In genomic region chr19:5962651-5963050, GRCm38 (mm10) we compare ENCODE assay signal across 10 mouse cellular contexts. TPM values are rescaled to one million over a fixed set of nuclear protein-coding genes. Genes with fewer than 3 reads are reported as not detected.
DNase-seq lines count a peak whose midpoint lies in the region; ATAC-seq and TF ChIP-seq lines count a peak whose summit lies in the region.
"Had no signal": no experiment of that assay in that cellular context is flagged by ENCODE, and none has a peak within 500 bp of the region (broad histone marks: within the 10 kb centered on the region; RNA-seq: fewer than 3 reads in every experiment).

No protein-coding gene starts in this region.

- H3K27me3 ChIP-seq in heart, postnatal 0 days (ENCODE audit: control insufficient read depth, insufficient read depth, low read length): no peaks in the 10 kb centered on the region
- H3K27me3 ChIP-seq in heart, adult 2 months (ENCODE audit: control insufficient read depth, insufficient read depth, low read length): no peaks in the 10 kb centered on the region
- no peaks in the 10 kb centered on the region for H3K27me3 ChIP-seq in MEL (ENCODE audit: control insufficient read depth in 1 of 2, insufficient read depth in 2 of 2, low read length in 2 of 2)
- no peaks in the 10 kb centered on the region for H3K27me3 ChIP-seq in hindbrain, embryonic 12.5 days
- no peaks in the 10 kb centered on the region for H3K27me3 ChIP-seq in midbrain, embryonic 11.5 days (ENCODE audit: control insufficient read depth, insufficient read depth, low read length)

- 0 out of 2 replicates have a peak overlapping the region, but pooled peaks have one; percentile 60 for H3K9ac ChIP-seq in heart, postnatal 0 days (replicated peaks; ENCODE audit: low read depth, low read length)
- H3K9ac ChIP-seq in heart, adult 2 months (ENCODE audit: low read depth, low read length): no peak overlapping the region
- H3K9ac ChIP-seq in MEL (ENCODE audit: control insufficient read depth, low read depth, low read length, poor library complexity, severe bottlenecking): peak overlapping the region; percentile 92
- H3K9ac ChIP-seq in hindbrain, embryonic 12.5 days: no peak overlapping the region; the same call in 1 of the 2 replicates
- peak overlapping the region; percentile 68 for H3K9ac ChIP-seq in midbrain, embryonic 11.5 days (ENCODE audit: low read length)

- DNase-seq in heart, postnatal 0 days (ENCODE audit: low spot score): no peak
- no peak for DNase-seq in heart, adult 2 months
- DNase-seq in MEL (ENCODE audit: low read depth, low spot score): peak; percentile 54
- DNase-seq in midbrain, embryonic 11.5 days (ENCODE audit: low spot score, missing footprints): peak; percentile 86
- no peak for DNase-seq in left cerebral cortex, postnatal 14 days (ENCODE audit: low spot score in 2 of 2)
- no peak for DNase-seq in gastrocnemius, postnatal 4 days (ENCODE audit: low spot score in 2 of 2)
- no peak for DNase-seq in left cerebral cortex, adult 9 months (ENCODE audit: low spot score in 2 of 2)
- DNase-seq: cerebellum, postnatal 14 days had no signal

- H3K27ac ChIP-seq in heart, postnatal 0 days (ENCODE audit: low read depth): no peak overlapping the region
- H3K27ac ChIP-seq in heart, adult 2 months: no peak overlapping the region
- no peak overlapping the region for H3K27ac ChIP-seq in MEL (ENCODE audit: control insufficient read depth, low read depth, low read length)
- no peak overlapping the region for H3K27ac ChIP-seq in hindbrain, embryonic 12.5 days
- H3K27ac ChIP-seq in midbrain, embryonic 11.5 days (ENCODE audit: low read depth, low read length): no peak overlapping the region

- H3K4me3 ChIP-seq in heart, postnatal 0 days (ENCODE audit: low read depth, low read length): peak overlapping the region; percentile 61; the same call in 1 of the 2 replicates
- H3K4me3 ChIP-seq in heart, adult 2 months: no peak overlapping the region
- H3K4me3 ChIP-seq in MEL (ENCODE audit: control insufficient read depth in 1 of 2, insufficient read depth in 1 of 2, low read depth in 2 of 2, low read length in 2 of 2): peak overlapping the region; percentile 59 to 88
- peak overlapping the region; percentile 62 for H3K4me3 ChIP-seq in hindbrain, embryonic 12.5 days
- peak overlapping the region; percentile 57 for H3K4me3 ChIP-seq in midbrain, embryonic 11.5 days (ENCODE audit: low read depth, low read length)

- peak; percentile 22 for TF ChIP-seq RAD21 in MEL (IDR thresholded peaks at IDR 0.05; ENCODE audit: low read depth, low read length)

- peak overlapping the region; percentile 86; the same call in 1 of the 2 replicates for H3K4me2 ChIP-seq in heart, postnatal 0 days (ENCODE audit: low read depth, low read length)
- H3K4me2 ChIP-seq in hindbrain, embryonic 12.5 days (replicated peaks): peak overlapping the region; percentile 84
- peak overlapping the region; percentile 83 for H3K4me2 ChIP-seq in midbrain, embryonic 11.5 days

- 32% methylated on average over 1 of the region's 1 CpGs for WGBS in heart, postnatal 0 days
- WGBS in heart, adult 2 months: 7% methylated on average over 1 of the region's 1 CpGs
- WGBS in hindbrain, embryonic 12.5 days: 18% methylated on average over 1 of the region's 1 CpGs
- 36% methylated on average over 1 of the region's 1 CpGs for WGBS in midbrain, embryonic 11.5 days

- ATAC-seq in heart, postnatal 0 days (ENCODE audit: insufficient read depth, low read depth): no peak
- ATAC-seq in hindbrain, embryonic 12.5 days (ENCODE audit: low FRiP score): no peak
- ATAC-seq in midbrain, embryonic 11.5 days (ENCODE audit: low FRiP score): no peak

- TF ChIP-seq POLR2A in heart, adult 2 months (IDR thresholded peaks at IDR 0.05; ENCODE audit: insufficient read depth, low read depth, low read length): no peak
- no peak for TF ChIP-seq POLR2A in MEL (IDR thresholded peaks at IDR 0.05; ENCODE audit: control insufficient read depth in 1 of 2, insufficient read depth in 1 of 2, low read depth in 1 of 2, low read length in 2 of 2, poor library complexity in 1 of 2)

- peaks cover 15% of the 10 kb centered on the region; the same call in 1 of the 2 replicates for H3K36me3 ChIP-seq in heart, postnatal 0 days (replicated peaks; ENCODE audit: control insufficient read depth, insufficient read depth, low read length)
- no peaks in the 10 kb centered on the region for H3K36me3 ChIP-seq in heart, adult 2 months (ENCODE audit: control insufficient read depth, insufficient read depth, low read length)
- H3K36me3 ChIP-seq in MEL (ENCODE audit: control insufficient read depth in 1 of 2, insufficient read depth in 2 of 2, low read length in 2 of 2): peaks cover 8 to 19% of the 10 kb centered on the region in 2 experiments
- peaks cover 14% of the 10 kb centered on the region; the same call in 1 of the 2 replicates for H3K36me3 ChIP-seq in hindbrain, embryonic 12.5 days
- no peaks in the 10 kb centered on the region for H3K36me3 ChIP-seq in midbrain, embryonic 11.5 days (ENCODE audit: control insufficient read depth, insufficient read depth, low read length)

- no peaks in the 10 kb centered on the region; the same call in 1 of the 2 replicates for H3K79me2 ChIP-seq in heart, adult 2 months (replicated peaks; ENCODE audit: control insufficient read depth, insufficient read depth, low read length)
- H3K79me2 ChIP-seq in MEL (ENCODE audit: control insufficient read depth, insufficient read depth, low read length, poor library complexity): peaks cover 27% of the 10 kb centered on the region

- intact Hi-C loops in heart, adult 2 months (cut with DNase I): loop anchor here (10.0 kb wide), 1 partner anchor 372 kb away; the partner anchor contains the start of gene Men1
- intact Hi-C loops in left cerebral cortex, postnatal 14 days (cut with DNase I): no loop called here

- peaks cover 9% of the 10 kb centered on the region; the same call in 1 of the 2 replicates for H3K4me1 ChIP-seq in heart, postnatal 0 days (ENCODE audit: control insufficient read depth, insufficient read depth)
- H3K4me1 ChIP-seq in heart, adult 2 months (ENCODE audit: control insufficient read depth, insufficient read depth, low read length): peaks cover 2% of the 10 kb centered on the region
- peaks cover 0 to 24% of the 10 kb centered on the region in 2 experiments; a peak in 3 of 4 replicates for H3K4me1 ChIP-seq in MEL (ENCODE audit: control insufficient read depth in 1 of 2, insufficient read depth in 2 of 2, low read length in 2 of 2)
- H3K4me1 ChIP-seq in hindbrain, embryonic 12.5 days: peaks cover 21% of the 10 kb centered on the region
- H3K4me1 ChIP-seq in midbrain, embryonic 11.5 days (ENCODE audit: control insufficient read depth, insufficient read depth, low read length): peaks cover 15% of the 10 kb centered on the region

- no peaks in the 10 kb centered on the region for H3K9me3 ChIP-seq in heart, postnatal 0 days (replicated peaks; ENCODE audit: control insufficient read depth, low read length)
- H3K9me3 ChIP-seq in MEL (replicated peaks; ENCODE audit: insufficient read depth, low read length): no peaks in the 10 kb centered on the region
- H3K9me3 ChIP-seq in hindbrain, embryonic 12.5 days (replicated peaks): no peaks in the 10 kb centered on the region
- no peaks in the 10 kb centered on the region for H3K9me3 ChIP-seq in midbrain, embryonic 11.5 days (ENCODE audit: control insufficient read depth, low read length)

- TF ChIP-seq CTCF in heart, postnatal 0 days (IDR thresholded peaks at IDR 0.05; ENCODE audit: low read depth): peak; percentile 20; the same call in 1 of the 2 replicates
- no peak for TF ChIP-seq CTCF in heart, adult 2 months (IDR thresholded peaks at IDR 0.05)
- TF ChIP-seq CTCF in MEL (IDR thresholded peaks at IDR 0.05 in 2 of 3, conservative IDR thresholded peaks at IDR 0.05 in 1 of 3; ENCODE audit: control insufficient read depth in 1 of 3, insufficient read depth in 1 of 3, low read depth in 2 of 3, low read length in 3 of 3, poor library complexity in 1 of 3, severe bottlenecking in 1 of 3): peak in 2 of 3 experiments; percentile 28 to 39; a peak in 3 of 6 replicates

- no peak for TF ChIP-seq EP300 in heart, postnatal 0 days (IDR thresholded peaks at IDR 0.05; ENCODE audit: low read depth)
- TF ChIP-seq EP300 in heart, adult 2 months (IDR thresholded peaks at IDR 0.05; ENCODE audit: insufficient read depth, low read depth, low read length): no peak
- TF ChIP-seq EP300 in MEL (IDR thresholded peaks at IDR 0.05; ENCODE audit: low read depth in 1 of 2, low read length in 2 of 2): no peak

RNA-seq across cellular contexts. Expression of gene Pola2, which starts 1.4 kb away (rescaled TPM):
- total RNA-seq in heart, postnatal 0 days (2014; rRNA removed; ENCODE audit: low replicate concordance): 44.7 and 64.3 TPM in 2 replicates
- 32.7 and 34.1 TPM in 2 replicates for polyA plus RNA-seq in heart, postnatal 0 days (2015; fragmentation: Nextera tagmentation; extraction: Ambion mirVana)
- total RNA-seq in heart, adult 2 months (2021): 10 to 100 TPM in 1 of 2 experiments, 1 to 10 TPM in 1; 8.6 to 10.9 TPM
- 27.9 and 38.7 TPM in 2 replicates for polyA plus RNA-seq in heart, adult 2 months (2012; rRNA removed)
- 75.3 and 77.3 TPM in 2 replicates for total RNA-seq in MEL (2012; rRNA removed)
- 100 to 1,000 TPM in 1 of 2 experiments, 10 to 100 TPM in 1; 99.4 to 126 TPM for polyA plus RNA-seq in MEL (2012; ENCODE audit: insufficient read depth in 1 of 2, insufficient read length in 2 of 2, low read depth in 1 of 2, low replicate concordance in 2 of 2, missing spikeins in 1 of 2)
- 47.4 and 49.2 TPM in 2 replicates for polyA plus RNA-seq in hindbrain, embryonic 12.5 days (2016; fragmentation: Nextera tagmentation; extraction: Ambion mirVana)
- 74.4 and 82.7 TPM in 2 replicates for polyA plus RNA-seq in midbrain, embryonic 11.5 days (2014; fragmentation: Nextera tagmentation; extraction: Ambion mirVana)
- 1 to 10 TPM; 6.2 to 6.6 TPM for total RNA-seq in left cerebral cortex, postnatal 14 days (2021)
- 10 to 100 TPM; 24.6 to 28.6 TPM for total RNA-seq in gastrocnemius, postnatal 4 days (2021)

RNA-seq across cellular contexts. Expression of gene Slc22a20, which starts 23.3 kb away (rescaled TPM):
- total RNA-seq in heart, postnatal 0 days (2014; rRNA removed; ENCODE audit: low replicate concordance): not detected in 2 replicates
- polyA plus RNA-seq in heart, postnatal 0 days (2015; fragmentation: Nextera tagmentation; extraction: Ambion mirVana): not detected in 2 replicates
- total RNA-seq in heart, adult 2 months (2021): not detected
- polyA plus RNA-seq in heart, adult 2 months (2012; rRNA removed): not detected in 2 replicates
- total RNA-seq in MEL (2012; rRNA removed): not detected in 2 replicates
- polyA plus RNA-seq in MEL (2012; ENCODE audit: insufficient read depth in 1 of 2, insufficient read length in 2 of 2, low read depth in 1 of 2, low replicate concordance in 2 of 2, missing spikeins in 1 of 2): not detected
- polyA plus RNA-seq in hindbrain, embryonic 12.5 days (2016; fragmentation: Nextera tagmentation; extraction: Ambion mirVana): not detected in 2 replicates
- polyA plus RNA-seq in midbrain, embryonic 11.5 days (2014; fragmentation: Nextera tagmentation; extraction: Ambion mirVana): not detected in 2 replicates
- not detected for total RNA-seq in left cerebral cortex, postnatal 14 days (2021)
- not detected for total RNA-seq in gastrocnemius, postnatal 4 days (2021)
- total RNA-seq: layer of hippocampus, postnatal 25 days had no signal

RNA-seq across cellular contexts. Expression of gene Cdc42ep2, which starts 38.0 kb away (rescaled TPM):
- total RNA-seq in heart, postnatal 0 days (2014; rRNA removed; ENCODE audit: low replicate concordance): 15.7 and 17.4 TPM in 2 replicates
- polyA plus RNA-seq in heart, postnatal 0 days (2015; fragmentation: Nextera tagmentation; extraction: Ambion mirVana): 8.8 and 9.5 TPM in 2 replicates
- total RNA-seq in heart, adult 2 months (2021): 1 to 10 TPM; 8.0 to 8.4 TPM
- 11.7 and 19.0 TPM in 2 replicates for polyA plus RNA-seq in heart, adult 2 months (2012; rRNA removed)
- total RNA-seq in MEL (2012; rRNA removed): 0.75 and 1.1 TPM in 2 replicates
- 1 to 10 TPM in 1 of 2 experiments, not detected in 1; 1.7 TPM for polyA plus RNA-seq in MEL (2012; ENCODE audit: insufficient read depth in 1 of 2, insufficient read length in 2 of 2, low read depth in 1 of 2, low replicate concordance in 2 of 2, missing spikeins in 1 of 2)
- polyA plus RNA-seq in hindbrain, embryonic 12.5 days (2016; fragmentation: Nextera tagmentation; extraction: Ambion mirVana): 5.1 and 6.1 TPM in 2 replicates
- 2.2 and 2.5 TPM in 2 replicates for polyA plus RNA-seq in midbrain, embryonic 11.5 days (2014; fragmentation: Nextera tagmentation; extraction: Ambion mirVana)
- 1 to 10 TPM; 7.1 to 8.0 TPM for total RNA-seq in left cerebral cortex, postnatal 14 days (2021)
- 10 to 100 TPM; 23.1 to 27.4 TPM for total RNA-seq in gastrocnemius, postnatal 4 days (2021)

RNA-seq across cellular contexts. Expression of gene Dpf2, which starts 49.8 kb away (rescaled TPM):
- 57.8 and 91.8 TPM in 2 replicates for total RNA-seq in heart, postnatal 0 days (2014; rRNA removed; ENCODE audit: low replicate concordance)
- polyA plus RNA-seq in heart, postnatal 0 days (2015; fragmentation: Nextera tagmentation; extraction: Ambion mirVana): 60.5 and 61.4 TPM in 2 replicates
- total RNA-seq in heart, adult 2 months (2021): 10 to 100 TPM; 82.3 to 83.5 TPM
- polyA plus RNA-seq in heart, adult 2 months (2012; rRNA removed): 71.8 and 104 TPM in 2 replicates
- 45.7 and 58.6 TPM in 2 replicates for total RNA-seq in MEL (2012; rRNA removed)
- 100 to 1,000 TPM; 133 to 166 TPM for polyA plus RNA-seq in MEL (2012; ENCODE audit: insufficient read depth in 1 of 2, insufficient read length in 2 of 2, low read depth in 1 of 2, low replicate concordance in 2 of 2, missing spikeins in 1 of 2)
- polyA plus RNA-seq in hindbrain, embryonic 12.5 days (2016; fragmentation: Nextera tagmentation; extraction: Ambion mirVana): 161 and 177 TPM in 2 replicates
- polyA plus RNA-seq in midbrain, embryonic 11.5 days (2014; fragmentation: Nextera tagmentation; extraction: Ambion mirVana): 200 and 203 TPM in 2 replicates
- total RNA-seq in left cerebral cortex, postnatal 14 days (2021): 10 to 100 TPM; 87.6 to 90.4 TPM
- 100 to 1,000 TPM in 1 of 2 experiments, 10 to 100 TPM in 1; 97.8 to 121 TPM for total RNA-seq in gastrocnemius, postnatal 4 days (2021)

RNA-seq across cellular contexts. Expression of gene Capn1, which starts 53.0 kb away (rescaled TPM):
- total RNA-seq in heart, postnatal 0 days (2014; rRNA removed; ENCODE audit: low replicate concordance): 18.9 and 19.3 TPM in 2 replicates
- 4.9 and 5.3 TPM in 2 replicates for polyA plus RNA-seq in heart, postnatal 0 days (2015; fragmentation: Nextera tagmentation; extraction: Ambion mirVana)
- total RNA-seq in heart, adult 2 months (2021): 10 to 100 TPM; 26.4 to 26.8 TPM
- polyA plus RNA-seq in heart, adult 2 months (2012; rRNA removed): 21.5 and 26.2 TPM in 2 replicates
- 42.5 and 43.4 TPM in 2 replicates for total RNA-seq in MEL (2012; rRNA removed)
- 10 to 100 TPM in 1 of 2 experiments, not detected in 1; 75.2 TPM for polyA plus RNA-seq in MEL (2012; ENCODE audit: insufficient read depth in 1 of 2, insufficient read length in 2 of 2, low read depth in 1 of 2, low replicate concordance in 2 of 2, missing spikeins in 1 of 2)
- polyA plus RNA-seq in hindbrain, embryonic 12.5 days (2016; fragmentation: Nextera tagmentation; extraction: Ambion mirVana): 5.5 and 7.7 TPM in 2 replicates
- 3.9 and 4.0 TPM in 2 replicates for polyA plus RNA-seq in midbrain, embryonic 11.5 days (2014; fragmentation: Nextera tagmentation; extraction: Ambion mirVana)
- 10 to 100 TPM; 14.5 to 17.4 TPM for total RNA-seq in left cerebral cortex, postnatal 14 days (2021)
- total RNA-seq in gastrocnemius, postnatal 4 days (2021): 10 to 100 TPM; 70.9 to 79.6 TPM

Comparison
In these comparisons a context has a peak if more than half of its experiments do, and no peak if none do; other contexts are left out.
1. H3K9ac ChIP-seq: peak in heart, postnatal 0 days (single experiment), MEL (single experiment) and midbrain, embryonic 11.5 days (single experiment); none in heart, adult 2 months (single experiment) and hindbrain, embryonic 12.5 days (single experiment).
2. DNase-seq: peak in MEL (single experiment) and midbrain, embryonic 11.5 days (single experiment); none in heart, postnatal 0 days (single experiment), heart, adult 2 months (0 of 2), left cerebral cortex, postnatal 14 days (0 of 2), gastrocnemius, postnatal 4 days (0 of 2) and left cerebral cortex, adult 9 months (0 of 2).
3. Peak in every context shown above with its lines, with median percentiles within 50 percentile points of each other: H3K4me2 ChIP-seq.